Mouse (Mus musculus) kidney, adult 2 months (tissue): Measurements from ENCODE around the gene Slc4a5. TPM values are rescaled to one million over a fixed set of nuclear protein-coding genes. Genes with fewer than 3 reads are reported as not detected.

Experiments used
- DNase-seq: peaks from one replicate; pipeline ENCODE4 v3.0.0; 2021
- H3K27ac ChIP-seq: fragments of 200-500 bp; 2 replicates; pipeline ENCODE4 v1.5.1; 2012; ENCODE audit warnings: low read depth, low read length, control low read depth, inconsistent platforms; ENCODE audit not compliant: insufficient read depth
- H3K27me3 ChIP-seq: fragments of 200-500 bp; replicated peaks from 2 replicates; pipeline ENCODE4 v1.6.1; 2012; ENCODE audit warnings: mild to moderate bottlenecking, moderate library complexity, low read length, inconsistent platforms; ENCODE audit not compliant: control insufficient read depth, insufficient read depth
- H3K36me3 ChIP-seq: fragments of 200-500 bp; 2 replicates; pipeline ENCODE4 v1.6.1; 2012; ENCODE audit warnings: mild to moderate bottlenecking, moderate library complexity, low read length, inconsistent platforms; ENCODE audit not compliant: control insufficient read depth, insufficient read depth
- H3K4me1 ChIP-seq: fragments of 200-500 bp; 2 replicates; pipeline ENCODE4 v1.6.1; 2011; ENCODE audit warnings: low read length; ENCODE audit not compliant: control insufficient read depth, insufficient read depth
- H3K4me3 ChIP-seq: fragments of 200-500 bp; 2 replicates; pipeline ENCODE4 v1.5.1; 2011; ENCODE audit warnings: mild to moderate bottlenecking, low read depth, low read length, control low read depth; ENCODE audit not compliant: insufficient read depth
- CTCF ChIP-seq: fragments of 200-500 bp; conservative IDR thresholded peaks from 2 replicates; pipeline ENCODE4 v1.5.1; 2011; ENCODE audit warnings: low read depth, mild to moderate bottlenecking, control low read depth, low read length, moderate library complexity, mixed read lengths; ENCODE audit not compliant: insufficient read depth, insufficient read length
- POLR2A ChIP-seq: fragments of 200-500 bp; IDR thresholded peaks from one replicate; pipeline ENCODE4 v1.6.1; 2011; ENCODE audit warnings: low read depth, low read length, control low read depth
- WGBS: fragments of 180-500 bp; shearing (Covaris S2); methylation state at CpG from one replicate; pipeline ENCODE4 v1.1.7; 2018; 5-methylcytosine and 5-hydroxymethylcytosine counted together
- polyA plus RNA-seq: library from polyadenylated mRNA; depleted of rRNA; stranded (reverse); fragments of >200 nt; gene quantifications from 2 replicates; pipeline ENCODE4 v1.2.3, GENCODE M21; 2012

The Slc4a5 gene
- polyA plus RNA-seq, 1 experiment, result 3.3 TPM

DNA sequence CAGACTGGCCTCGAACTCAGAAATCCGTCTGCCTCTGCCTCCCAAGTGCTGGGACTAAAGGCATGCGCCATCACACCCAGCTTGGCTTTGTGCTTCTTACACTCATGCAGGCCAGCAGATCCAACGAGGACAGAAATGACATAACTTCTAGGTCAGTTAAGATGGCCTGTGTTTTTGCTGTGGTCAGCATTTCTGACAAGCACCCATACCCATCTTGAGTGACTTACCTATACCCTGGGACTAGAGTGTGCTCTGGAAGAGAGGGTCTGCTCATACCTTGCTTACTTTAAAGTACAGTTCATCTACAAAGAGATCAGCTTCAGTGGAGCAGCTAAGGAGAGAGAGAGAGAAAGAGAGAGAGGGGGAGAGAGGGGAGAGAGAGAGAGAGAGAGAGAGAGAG, 13.7 kb downstream of the Slc4a5 start:
- no peak for DNase-seq
- H3K4me1 ChIP-seq, result no peaks in the 10 kb centered on the region
- no peak overlapping the region for H3K4me3 ChIP-seq
- no peak overlapping the region for H3K27ac ChIP-seq
- H3K36me3 ChIP-seq, result no peaks in the 10 kb centered on the region
- TF ChIP-seq POLR2A (no peak), CTCF (no peak)
- no peaks in the 10 kb centered on the region for H3K27me3 ChIP-seq
- WGBS, result 81% methylated on average over 4 of the region's 4 CpGs

DNA sequence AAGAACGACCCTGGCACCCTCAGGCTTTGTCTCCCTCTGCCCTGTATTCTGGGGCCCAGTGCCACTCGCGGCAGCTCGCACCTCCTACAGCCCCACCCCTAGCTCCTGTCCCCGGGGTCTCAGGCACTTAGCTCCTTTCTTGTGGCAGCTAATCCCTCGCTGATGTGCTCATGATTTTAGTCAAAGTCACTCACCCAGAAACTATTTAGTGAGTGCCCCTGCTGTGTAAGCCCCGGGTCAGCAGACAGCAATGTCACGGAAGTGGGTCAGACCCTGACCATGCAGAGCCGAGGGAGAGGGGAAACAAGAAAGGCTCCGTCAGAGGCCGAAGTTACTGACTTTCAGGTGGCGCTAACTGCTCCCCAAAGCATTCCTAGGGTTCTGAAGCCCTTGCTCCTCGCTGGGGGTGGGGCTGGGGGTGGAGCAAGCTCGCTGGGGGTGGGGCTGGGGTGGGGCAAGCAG, 14.7 kb downstream of the Slc4a5 start:
- 3% methylated on average over 14 of the region's 14 CpGs for WGBS
- peak; percentile 53 for DNase-seq
- Histone ChIP-seq H3K4me3 (no peak overlapping the region), H3K27ac (peak overlapping the region; percentile 43; the same call in 1 of the 2 replicates), H3K36me3 (no peaks in the 10 kb centered on the region), H3K4me1 (no peaks in the 10 kb centered on the region), H3K27me3 (no peaks in the 10 kb centered on the region)
- no peak for TF ChIP-seq CTCF
- TF ChIP-seq POLR2A, result no peak

DNA sequence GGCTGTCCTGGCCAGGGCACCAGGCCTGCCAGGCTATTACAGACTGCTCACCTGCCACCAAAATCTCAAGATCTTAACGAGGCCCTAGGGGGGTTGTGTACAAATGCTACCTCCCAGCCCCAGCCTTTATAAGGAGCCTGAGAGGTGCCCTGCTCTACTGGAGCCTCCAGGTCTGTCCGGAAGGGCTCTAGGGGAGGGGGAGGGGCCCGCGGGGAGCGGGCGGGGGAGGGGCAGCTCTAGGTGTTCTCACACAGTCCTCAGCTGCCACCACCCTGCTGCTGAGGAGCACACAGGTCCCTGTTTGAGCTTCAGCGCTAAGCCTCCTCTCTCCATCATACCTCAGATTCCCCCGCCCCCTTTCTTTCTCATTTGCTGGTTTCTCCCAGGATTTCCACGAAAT, 17.5 kb downstream of the Slc4a5 start:
- H3K27ac ChIP-seq, result no peak overlapping the region
- no peaks in the 10 kb centered on the region for H3K4me1 ChIP-seq
- peak; percentile 16 for DNase-seq
- H3K36me3 ChIP-seq, result no peaks in the 10 kb centered on the region
- TF ChIP-seq CTCF, result no peak
- no peak for TF ChIP-seq POLR2A
- no peak overlapping the region for H3K4me3 ChIP-seq
- H3K27me3 ChIP-seq, result no peaks in the 10 kb centered on the region
- 6% methylated on average over 9 of the region's 9 CpGs for WGBS

DNA sequence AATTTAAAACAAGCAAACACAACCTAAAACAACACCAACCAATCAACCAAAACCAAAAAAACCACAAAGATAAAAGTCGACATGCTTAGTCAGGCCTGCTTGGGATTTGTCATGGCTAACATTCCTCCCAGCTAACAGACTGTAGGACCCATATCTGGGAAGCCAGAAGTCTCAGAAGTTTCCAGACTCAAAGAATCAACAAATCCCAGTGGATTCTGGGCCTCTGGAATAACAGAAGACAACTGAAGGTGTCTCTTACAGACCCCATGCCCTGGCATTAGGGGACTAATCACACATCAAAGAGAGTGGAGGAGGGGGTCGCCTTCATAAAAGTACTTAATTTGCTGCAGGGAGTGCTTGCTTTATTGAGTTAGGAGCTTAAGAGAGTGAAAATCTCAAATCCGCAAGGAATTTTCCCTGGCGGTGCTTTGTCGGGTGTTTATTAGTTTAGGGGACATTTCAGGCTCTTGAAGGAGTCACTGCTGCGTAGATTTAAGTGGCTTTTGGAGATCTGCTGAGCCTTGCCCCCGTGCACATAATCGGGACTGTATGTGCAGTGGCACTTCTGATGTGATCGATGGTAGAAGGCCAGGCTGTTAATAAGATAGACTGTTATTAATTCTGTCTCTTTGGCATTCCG, 24.9 kb downstream of the Slc4a5 start:
- Histone ChIP-seq H3K36me3 (no peaks in the 10 kb centered on the region), H3K4me3 (no peak overlapping the region), H3K27ac (peak overlapping the region; percentile 19; the same call in 1 of the 2 replicates), H3K27me3 (no peaks in the 10 kb centered on the region), H3K4me1 (peaks cover 3% of the 10 kb centered on the region; the same call in 1 of the 2 replicates)
- no peak for TF ChIP-seq CTCF
- TF ChIP-seq POLR2A, result no peak
- WGBS, result 36% methylated on average over 10 of the region's 10 CpGs
- no peak for DNase-seq

DNA sequence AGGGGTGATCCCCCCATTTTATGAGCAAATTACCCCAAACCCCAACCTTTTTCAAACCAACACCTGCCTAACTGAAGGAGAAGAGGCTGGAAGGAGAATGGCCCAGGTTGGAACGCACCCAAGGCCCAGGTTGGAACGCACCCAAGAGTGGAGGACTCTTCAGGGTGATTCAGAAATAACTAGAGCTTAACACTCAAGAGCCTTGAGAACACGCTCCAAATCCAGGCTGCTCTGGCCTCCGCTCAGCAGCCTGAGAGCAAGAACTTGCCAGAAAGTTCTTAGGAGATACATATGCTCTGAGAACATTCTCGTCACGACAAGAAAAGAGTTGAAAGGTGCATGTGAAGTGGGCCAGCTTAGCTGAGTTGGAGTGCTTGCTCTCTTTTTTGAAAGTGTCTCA, 25.5 kb downstream of the Slc4a5 start:
- DNase-seq, result peak; percentile 83
- H3K4me3 ChIP-seq, result no peak overlapping the region
- WGBS, result 35% methylated on average over 6 of the region's 6 CpGs
- peak overlapping the region; percentile 35; the same call in 1 of the 2 replicates for H3K27ac ChIP-seq
- TF ChIP-seq CTCF (no peak), POLR2A (no peak)
- H3K4me1 ChIP-seq, result peaks cover 3% of the 10 kb centered on the region; the same call in 1 of the 2 replicates
- H3K27me3 ChIP-seq, result no peaks in the 10 kb centered on the region
- no peaks in the 10 kb centered on the region for H3K36me3 ChIP-seq

DNA sequence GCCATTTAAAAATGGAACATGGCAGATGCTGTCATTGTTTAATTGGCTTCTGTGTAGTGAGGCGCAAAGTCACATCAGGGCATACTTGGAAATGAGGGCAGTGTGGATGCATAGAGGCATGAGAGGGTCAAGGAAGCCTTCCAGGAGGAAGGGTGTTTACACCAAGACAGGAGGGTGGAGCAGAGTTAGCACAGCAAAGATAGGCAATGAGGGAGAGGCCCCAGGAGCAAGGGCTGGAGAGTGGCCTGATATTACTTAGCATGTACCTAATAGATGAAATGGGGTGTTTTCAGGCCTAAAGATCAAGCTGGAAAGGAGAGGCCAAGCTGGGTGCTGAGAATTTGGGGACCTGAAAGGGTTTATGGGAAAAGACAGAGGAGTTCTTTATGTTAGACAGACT, 26.4 kb downstream of the Slc4a5 start:
- peaks cover 3% of the 10 kb centered on the region; the same call in 1 of the 2 replicates for H3K4me1 ChIP-seq
- H3K36me3 ChIP-seq, result no peaks in the 10 kb centered on the region
- no peak overlapping the region for H3K4me3 ChIP-seq
- TF ChIP-seq POLR2A, result no peak
- no peak for TF ChIP-seq CTCF
- WGBS, result 89% methylated on average over 1 of the region's 1 CpGs
- H3K27ac ChIP-seq, result no peak overlapping the region
- H3K27me3 ChIP-seq, result no peaks in the 10 kb centered on the region
- DNase-seq, result no peak

DNA sequence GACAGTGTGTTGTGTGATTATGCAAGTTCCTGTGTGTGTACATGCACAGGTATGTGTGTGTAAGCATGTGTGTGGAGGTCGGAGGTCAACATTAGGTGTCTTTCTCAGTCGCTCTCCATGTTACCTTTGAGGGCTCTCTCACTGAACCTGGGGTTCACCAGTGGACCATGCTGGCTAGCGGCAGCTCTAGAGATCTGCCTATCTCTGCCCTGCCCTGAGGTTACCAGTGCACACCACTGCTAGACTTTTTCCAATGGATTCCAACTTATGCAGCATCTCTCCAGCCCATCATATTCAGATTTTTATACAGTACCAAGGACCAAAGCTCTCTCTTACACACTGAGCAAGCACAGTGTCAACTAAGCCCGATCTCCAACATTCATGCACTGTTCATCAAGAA, 27.1 kb downstream of the Slc4a5 start:
- no peak for TF ChIP-seq POLR2A
- TF ChIP-seq CTCF, result no peak
- WGBS, result 97% methylated on average over 4 of the region's 4 CpGs
- Histone ChIP-seq H3K27me3 (no peaks in the 10 kb centered on the region), H3K4me1 (peaks cover 3% of the 10 kb centered on the region; the same call in 1 of the 2 replicates), H3K27ac (no peak overlapping the region), H3K36me3 (no peaks in the 10 kb centered on the region), H3K4me3 (no peak overlapping the region)
- no peak for DNase-seq
